Mouse (Mus musculus): ENCODE measurements around the gene Slc1a5.

Slc1a5 gene

GRCm38 (mm10) chr7:16816475-16817122 lies 35.5 kb downstream of the Slc1a5 start, which contains the start of gene Fkrp:
Fkrp (minus strand) TSS chr7:16816732.
- CTCF ChIA-PET: interaction anchor here (0.6 kb wide), 1 partner anchor 191 kb away, joined by 4 read pairs; no protein-coding TSS in a partner anchor

GRCm38 (mm10) chr7:16817693-16818092 lies 36.6 kb downstream of the Slc1a5 start:
- CTCF ChIA-PET: no interaction called here

GRCm38 (mm10) chr7:16819794-16820193 lies 38.7 kb downstream of the Slc1a5 start:
- CTCF ChIA-PET: interaction anchor here (0.5 to 1.2 kb wide), 3 partner anchors 41 to 831 kb away, joined by 3 to 4 read pairs (median 3); partner anchors contain the start of gene Gng8

GRCm38 (mm10) chr7:16820271-16820763 lies 39.2 kb downstream of the Slc1a5 start:
- CTCF ChIA-PET: interaction anchor here (0.9 to 1.2 kb wide), 2 partner anchors 40 to 71 kb away, joined by 3 read pairs; partner anchors contain the start of gene Gng8

GRCm38 (mm10) chr7:16821091-16821490 lies 40.0 kb downstream of the Slc1a5 start:
- CTCF ChIA-PET: interaction anchor here (1.7 kb wide), 1 partner anchor 53 kb away, joined by 6 read pairs; the partner anchor contains the start of gene Dact3

- CTCF ChIA-PET: interaction anchor here (1.7 kb wide), 1 partner anchor 53 kb away, joined by 6 read pairs; the partner anchor contains the start of gene Dact3
Observed at GRCm38 (mm10) chr7:16821669-16822101, 40.5 kb downstream of the Slc1a5 start.

- CTCF ChIA-PET: interaction anchor here (1.0 kb wide), 1 partner anchor 40 kb away, joined by 3 read pairs; no protein-coding TSS in a partner anchor
Observed at GRCm38 (mm10) chr7:16823734-16824133, 42.6 kb downstream of the Slc1a5 start.

GRCm38 (mm10) chr7:16825785-16826184 lies 44.6 kb downstream of the Slc1a5 start:
- CTCF ChIA-PET: interaction anchor here (0.7 to 0.9 kb wide), 2 partner anchors 66 to 282 kb away, joined by 4 to 10 read pairs; partner anchors contain the start of gene Gng8

GRCm38 (mm10) chr7:16826571-16826970 lies 45.4 kb downstream of the Slc1a5 start:
- CTCF ChIA-PET: interaction anchor here (0.6 to 1.2 kb wide), 4 partner anchors 19 to 283 kb away, joined by 4 to 10 read pairs (median 8); partner anchors contain the start of gene Gng8

- CTCF ChIA-PET: interaction anchor here (1.2 kb wide), 1 partner anchor 19 kb away, joined by 10 read pairs; no protein-coding TSS in a partner anchor
Observed at GRCm38 (mm10) chr7:16827274-16827673, 46.1 kb downstream of the Slc1a5 start.

- CTCF ChIA-PET: no interaction called here
Observed at GRCm38 (mm10) chr7:16830449-16830848, 49.3 kb downstream of the Slc1a5 start.

GRCm38 (mm10) chr7:16837916-16838803 lies 57.0 kb downstream of the Slc1a5 start:
- CTCF ChIA-PET: interaction anchor here (0.6 kb wide), 1 partner anchor 77 kb away, joined by 8 read pairs; no protein-coding TSS in a partner anchor

GRCm38 (mm10) chr7:16838804-16839426 lies 57.8 kb downstream of the Slc1a5 start:
- CTCF ChIA-PET: interaction anchor here (0.6 kb wide), 1 partner anchor 78 kb away, joined by 8 read pairs; no protein-coding TSS in a partner anchor

- CTCF ChIA-PET: no interaction called here
Observed at GRCm38 (mm10) chr7:16839427-16840108, 58.4 kb downstream of the Slc1a5 start.

- CTCF ChIA-PET: no interaction called here
Observed at GRCm38 (mm10) chr7:16840109-16840491, 59.0 kb downstream of the Slc1a5 start.

GRCm38 (mm10) chr7:16841078-16841477 lies 59.9 kb downstream of the Slc1a5 start:
- CTCF ChIA-PET: no interaction called here

- CTCF ChIA-PET: no interaction called here
Observed at GRCm38 (mm10) chr7:16841561-16842560, 60.7 kb downstream of the Slc1a5 start.

GRCm38 (mm10) chr7:16842645-16843063 lies 61.5 kb downstream of the Slc1a5 start, which contains the start of gene Prkd2:
Prkd2 (plus strand) TSS chr7:16842902.
- CTCF ChIA-PET: no interaction called here

All from spleen, embryonic (tissue).